Mouse (Mus musculus) myocyte (in vitro differentiated cells): ENCODE data around the gene C87436. TPM values are rescaled to one million over a fixed set of nuclear protein-coding genes. Genes with fewer than 3 reads are reported as not detected.

Experiments
- H3K27me3 ChIP-seq: one replicate; pipeline ENCODE4 v1.6.1; 2011; ENCODE audit not compliant: control insufficient read depth, insufficient read depth, insufficient read length
- H3K36me3 ChIP-seq: one replicate; pipeline ENCODE4 v1.6.1; 2011; ENCODE audit not compliant: control insufficient read depth, insufficient read depth
- H3K4me2 ChIP-seq: one replicate; pipeline ENCODE4 v1.6.1; 2011; ENCODE audit warnings: low read depth, control low read depth
- H3K4me3 ChIP-seq: one replicate; pipeline ENCODE4 v1.5.1; 2011; ENCODE audit warnings: mild to moderate bottlenecking, control low read depth, moderate library complexity
- H3K79me2 ChIP-seq: one replicate; pipeline ENCODE4 v1.6.1; 2011; ENCODE audit not compliant: control insufficient read depth, insufficient read depth
- H3ac ChIP-seq: one replicate; pipeline ENCODE4 v1.6.1; 2011; ENCODE audit not compliant: control insufficient read depth, insufficient read length
- CEBPB ChIP-seq: IDR thresholded peaks from 2 replicates; pipeline ENCODE4 v1.6.1; 2011; ENCODE audit warnings: mild to moderate bottlenecking, moderate library complexity; ENCODE audit not compliant: poor library complexity, insufficient read depth, severe bottlenecking
- E2F4 ChIP-seq: IDR thresholded peaks from one replicate; pipeline ENCODE4 v1.6.1; 2011; ENCODE audit warnings: mild to moderate bottlenecking, control low read depth, moderate library complexity; ENCODE audit not compliant: insufficient read depth
- MAX ChIP-seq: IDR thresholded peaks from one replicate; pipeline ENCODE4 v1.6.1; 2011; ENCODE audit warnings: low read depth, mild to moderate bottlenecking, control low read depth
- MYOD1 ChIP-seq, 3 experiments: IDR thresholded peaks; one replicate each; pipeline ENCODE4 v1.6.1; 2011; ENCODE audit warnings: control low read depth in 2 of 3, low read depth in 2 of 3, mild to moderate bottlenecking in 2 of 3, moderate library complexity in 1 of 3; ENCODE audit not compliant: insufficient read length in 2 of 3, control insufficient read depth in 1 of 3
- MYOG ChIP-seq, 3 experiments: IDR thresholded peaks; one replicate each; pipeline ENCODE4 v1.6.1; 2011; ENCODE audit warnings: control low read depth in 2 of 3, low read depth in 2 of 3, mild to moderate bottlenecking in 2 of 3; ENCODE audit not compliant: insufficient read length in 2 of 3, control insufficient read depth in 1 of 3, insufficient read depth in 1 of 3
- POLR2A ChIP-seq: IDR thresholded peaks from one replicate; pipeline ENCODE4 v1.6.1; 2011; ENCODE audit warnings: low read depth, mild to moderate bottlenecking, control low read depth, moderate library complexity; ENCODE audit not compliant: insufficient read length
- POLR2AphosphoS2 ChIP-seq: IDR thresholded peaks from one replicate; pipeline ENCODE4 v1.6.1; 2011; ENCODE audit warnings: low read depth, control low read depth; ENCODE audit not compliant: insufficient read length
- REST ChIP-seq: IDR thresholded peaks from one replicate; pipeline ENCODE4 v1.6.1; 2011; ENCODE audit warnings: mild to moderate bottlenecking, control low read depth, moderate library complexity; ENCODE audit not compliant: insufficient read depth, insufficient read length
- SRF ChIP-seq: IDR thresholded peaks from one replicate; pipeline ENCODE4 v1.6.1; 2011; ENCODE audit warnings: low read depth; ENCODE audit not compliant: control insufficient read depth, insufficient read length
- TCF12 ChIP-seq: IDR thresholded peaks from one replicate; pipeline ENCODE4 v1.6.1; 2011; ENCODE audit warnings: mild to moderate bottlenecking, control low read depth; ENCODE audit not compliant: poor library complexity, insufficient read depth, severe bottlenecking
- TCF3 ChIP-seq: IDR thresholded peaks from one replicate; pipeline ENCODE4 v1.6.1; 2011; ENCODE audit warnings: low read depth, control low read depth; ENCODE audit not compliant: insufficient read length
- USF1 ChIP-seq: IDR thresholded peaks from one replicate; pipeline ENCODE4 v1.6.1; 2011; ENCODE audit warnings: low read depth, mild to moderate bottlenecking, control low read depth, moderate library complexity
- polyA plus RNA-seq: library from polyadenylated mRNA; unstranded; fragments of >200 nt; fragmentation: generic; extraction: Trizol; gene quantifications from one replicate; pipeline ENCODE4 v1.2.1, GENCODE M21; 2012; ENCODE audit warnings: missing spikeins

Gene C87436
- 6.9 TPM for polyA plus RNA-seq

DNA sequence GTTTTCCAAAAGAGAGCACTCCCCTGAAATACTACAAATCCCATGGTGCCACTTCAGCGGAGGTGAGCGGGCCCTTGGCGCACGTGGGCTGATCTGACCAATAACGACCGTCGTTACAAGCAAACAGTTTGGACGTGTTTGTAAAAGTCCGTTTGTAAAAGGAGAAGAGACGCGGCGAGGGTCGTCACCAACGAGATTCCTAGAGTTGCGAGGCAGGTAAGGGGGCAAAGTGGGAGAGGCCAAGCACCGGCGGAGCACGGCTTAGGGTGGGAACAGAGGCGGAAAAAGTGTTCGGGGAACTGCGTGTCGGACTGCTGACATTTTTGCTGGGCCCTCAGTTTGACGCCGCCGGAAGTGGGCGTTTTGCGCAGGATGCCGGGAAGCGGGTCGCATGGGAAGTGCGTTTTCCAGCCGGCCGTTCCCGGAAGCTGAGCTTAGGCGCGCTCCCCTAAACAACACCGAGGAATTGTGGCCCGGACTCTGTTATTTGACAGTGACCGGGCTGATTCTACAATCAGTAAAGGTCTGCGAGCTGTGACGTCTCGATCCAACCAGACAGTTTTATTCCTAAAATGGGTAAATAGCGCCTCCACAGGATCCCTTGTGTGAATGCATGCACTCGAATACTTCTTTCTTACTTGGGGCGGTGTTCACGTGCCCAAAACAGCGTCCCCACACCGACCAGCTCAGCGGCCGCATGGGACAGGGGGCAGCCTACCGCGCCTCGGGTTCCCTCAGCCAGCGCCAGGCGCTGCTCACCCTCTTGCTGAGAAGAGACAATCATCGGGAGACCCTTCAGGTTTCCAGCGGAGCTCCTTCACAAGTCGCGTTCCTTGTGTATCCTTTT is at the start of gene C87436:
C87436 (plus strand) TSS at position 103 of the 847 bp plus-strand sequence.
- H3K4me3 ChIP-seq: peak within 1 kb of the TSS; percentile 74
- peak within 1 kb of the TSS; percentile 67 for H3ac ChIP-seq
- peaks cover 14% of the 10 kb centered on the region for H3K36me3 ChIP-seq
- H3K4me2 ChIP-seq: peak within 1 kb of the TSS; percentile 97
- no peaks in the 10 kb centered on the region for H3K27me3 ChIP-seq
- no peak for TF ChIP-seq TCF12
- TF ChIP-seq REST: no peak
- peak; percentile 38 for TF ChIP-seq MAX
- TF ChIP-seq TCF3: no peak
- peak; percentile 100 for TF ChIP-seq USF1
- peak in 1 of 3 experiments; percentile 11 for TF ChIP-seq MYOG (IDR thresholded peaks at IDR 0.05; ENCODE audit: control insufficient read depth in 1 of 3, insufficient read depth in 1 of 3, insufficient read length in 2 of 3, low read depth in 2 of 3)
- peak; percentile 68 for TF ChIP-seq POLR2A
- TF ChIP-seq POLR2AphosphoS2: peak; percentile 95
- TF ChIP-seq MYOD1 (IDR thresholded peaks at IDR 0.05; ENCODE audit: control insufficient read depth in 1 of 3, insufficient read length in 2 of 3, low read depth in 2 of 3): no peak
- TF ChIP-seq CEBPB: no peak
- TF ChIP-seq SRF: peak; percentile 77
- TF ChIP-seq E2F4: peak; percentile 64
- peaks cover 11% of the 10 kb centered on the region for H3K79me2 ChIP-seq

DNA sequence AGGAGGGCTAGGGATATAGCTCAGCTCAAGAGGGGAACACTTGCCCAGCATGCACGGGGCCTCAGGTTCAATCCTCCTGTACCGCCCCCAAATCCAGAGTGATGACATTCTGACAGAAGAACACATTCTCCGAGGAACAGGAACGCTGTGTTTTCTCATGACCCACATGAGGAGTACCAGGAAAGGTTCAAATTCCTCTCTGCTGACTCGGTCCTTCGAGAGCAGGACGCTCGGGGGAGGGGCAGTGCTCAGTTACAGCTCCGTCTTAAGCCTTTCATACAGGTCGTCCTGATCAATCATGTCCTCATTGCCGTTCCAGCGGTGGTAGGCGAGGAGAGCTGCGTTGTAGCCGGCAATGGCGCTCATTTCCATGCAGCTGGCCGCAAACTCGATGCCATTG is 49.7 kb upstream of the C87436 start:
- peaks cover 25% of the 10 kb centered on the region for H3K36me3 ChIP-seq

DNA sequence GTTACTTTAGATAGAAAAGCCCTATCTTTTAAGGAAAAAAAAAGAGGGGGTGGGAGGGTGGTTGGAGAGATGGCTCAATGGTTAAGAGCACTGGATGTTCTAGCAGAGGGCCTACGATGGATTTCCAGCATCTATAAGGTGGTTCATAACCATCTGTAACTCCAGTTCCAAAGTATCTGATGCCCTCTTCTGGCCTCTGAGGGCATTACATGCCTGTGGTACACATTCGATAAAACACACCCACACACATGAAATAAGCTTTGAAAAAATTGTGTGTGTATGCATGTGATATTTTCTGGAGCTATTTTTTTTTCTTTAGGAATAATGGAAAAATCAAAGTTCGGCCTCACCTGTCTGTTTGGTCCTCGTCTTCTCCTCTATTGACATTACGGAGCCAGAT is 46.8 kb upstream of the C87436 start:
- Histone ChIP-seq H3ac (no peak overlapping the region), H3K36me3 (peaks cover 25% of the 10 kb centered on the region), H3K79me2 (peaks cover 13% of the 10 kb centered on the region), H3K4me2 (no peak overlapping the region), H3K27me3 (no peaks in the 10 kb centered on the region), H3K4me3 (no peak overlapping the region)
- TF ChIP-seq E2F4 (no peak), TCF12 (no peak), MAX (no peak), POLR2A (no peak), MYOG (IDR thresholded peaks at IDR 0.05; ENCODE audit: control insufficient read depth in 1 of 3, insufficient read depth in 1 of 3, insufficient read length in 2 of 3, low read depth in 2 of 3) (no peak), POLR2AphosphoS2 (no peak), SRF (no peak), CEBPB (no peak), TCF3 (no peak), MYOD1 (IDR thresholded peaks at IDR 0.05; ENCODE audit: control insufficient read depth in 1 of 3, insufficient read length in 2 of 3, low read depth in 2 of 3) (no peak), USF1 (no peak), REST (no peak)

More for the DNA sequence above, 49.7 kb upstream of the C87436 start:
- Histone ChIP-seq H3K79me2 (no peaks in the 10 kb centered on the region), H3K27me3 (no peaks in the 10 kb centered on the region), H3K4me3 (no peak overlapping the region), H3K4me2 (no peak overlapping the region), H3ac (no peak overlapping the region)
- TF ChIP-seq SRF (no peak), USF1 (no peak)

DNA sequence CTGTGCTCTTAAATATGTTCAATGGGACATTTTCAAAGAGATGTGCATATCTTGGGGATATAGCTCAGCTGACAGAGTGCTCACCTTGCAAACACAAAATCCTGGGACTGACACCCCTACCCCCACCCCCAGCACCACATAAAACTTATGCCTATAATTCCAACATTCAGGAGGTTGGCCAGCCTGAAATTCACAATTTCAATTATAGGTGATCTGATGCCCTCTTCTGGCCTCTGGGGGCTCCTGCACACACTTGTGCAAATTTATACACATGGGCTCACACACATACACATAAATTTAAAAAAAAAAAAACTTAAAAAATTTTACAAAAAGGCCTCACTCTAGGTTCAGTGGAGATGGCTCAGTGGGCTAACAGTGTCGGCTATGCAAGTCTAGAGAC is 45.0 kb upstream of the C87436 start:
- Histone ChIP-seq H3K4me3 (no peak overlapping the region), H3K36me3 (peaks cover 25% of the 10 kb centered on the region), H3K79me2 (peaks cover 14% of the 10 kb centered on the region), H3K4me2 (no peak overlapping the region), H3K27me3 (no peaks in the 10 kb centered on the region), H3ac (no peak overlapping the region)
- TF ChIP-seq MYOG (IDR thresholded peaks at IDR 0.05; ENCODE audit: control insufficient read depth in 1 of 3, insufficient read depth in 1 of 3, insufficient read length in 2 of 3, low read depth in 2 of 3) (no peak), POLR2AphosphoS2 (no peak), REST (no peak), MYOD1 (IDR thresholded peaks at IDR 0.05; ENCODE audit: control insufficient read depth in 1 of 3, insufficient read length in 2 of 3, low read depth in 2 of 3) (no peak), E2F4 (no peak), USF1 (no peak), TCF12 (no peak), POLR2A (no peak)

DNA sequence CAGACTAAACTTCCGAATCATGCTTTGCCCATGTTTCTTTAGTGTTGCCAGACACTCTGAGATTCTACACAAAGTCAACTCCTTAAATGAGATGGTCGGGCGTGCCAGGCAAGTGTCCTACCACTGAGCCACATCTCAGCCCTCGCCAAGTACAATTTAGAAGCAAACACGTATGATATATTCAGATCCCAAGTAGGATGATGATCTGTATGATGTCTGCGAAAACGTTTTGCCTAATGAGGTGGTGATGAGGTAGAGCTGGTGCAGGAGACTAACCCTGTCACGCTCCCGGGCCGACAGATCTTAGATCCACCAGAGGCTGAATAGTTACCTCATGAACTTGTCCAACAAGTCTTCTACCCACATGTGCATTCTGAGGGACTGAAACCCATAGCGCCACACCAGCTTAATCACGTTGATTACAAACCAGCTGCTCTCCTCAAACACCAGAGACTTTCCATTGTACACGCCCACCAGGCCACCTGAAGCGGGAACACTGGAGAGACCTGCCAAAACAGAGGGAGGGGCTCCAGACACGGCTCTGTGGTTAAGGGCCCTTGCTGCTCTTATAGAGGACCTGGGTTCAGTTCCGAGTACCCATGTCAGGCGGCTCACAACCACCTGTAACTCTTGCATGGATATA is 44.0 kb upstream of the C87436 start:
- Histone ChIP-seq H3ac (no peak overlapping the region), H3K4me2 (no peak overlapping the region), H3K27me3 (no peaks in the 10 kb centered on the region), H3K79me2 (peaks cover 14% of the 10 kb centered on the region), H3K36me3 (peaks cover 14% of the 10 kb centered on the region), H3K4me3 (no peak overlapping the region)
- TF ChIP-seq SRF (no peak), E2F4 (no peak), TCF12 (no peak), MAX (no peak), CEBPB (no peak), TCF3 (no peak), POLR2AphosphoS2 (no peak), USF1 (no peak), MYOD1 (IDR thresholded peaks at IDR 0.05; ENCODE audit: control insufficient read depth in 1 of 3, insufficient read length in 2 of 3, low read depth in 2 of 3) (no peak), MYOG (IDR thresholded peaks at IDR 0.05; ENCODE audit: control insufficient read depth in 1 of 3, insufficient read depth in 1 of 3, insufficient read length in 2 of 3, low read depth in 2 of 3) (no peak), REST (no peak), POLR2A (no peak)
